Mouse (Mus musculus) forebrain, embryonic 10.5 days (tissue): ENCODE data around the gene Cul4b. TPM values are rescaled to one million over a fixed set of nuclear protein-coding genes. Genes with fewer than 3 reads are reported as not detected.

Experiments used
- DNase-seq: peaks from one replicate; pipeline ENCODE4 v3.0.0-alpha.2; 2017; ENCODE audit warnings: low spot score; ENCODE audit errors: extremely low spot score
- H3K27ac ChIP-seq: fragments of 300-500 bp; sonication (generic); 2 replicates; pipeline ENCODE4 v1.5.1; 2016; ENCODE audit warnings: mild to moderate bottlenecking
- H3K27me3 ChIP-seq: fragments of 300-500 bp; sonication (generic); 2 replicates; pipeline ENCODE4 v1.6.1; 2016; ENCODE audit warnings: mild to moderate bottlenecking; ENCODE audit not compliant: poor library complexity, severe bottlenecking
- H3K36me3 ChIP-seq: fragments of 300-500 bp; sonication (generic); replicated peaks from 2 replicates; pipeline ENCODE4 v1.6.1; 2016; ENCODE audit warnings: mild to moderate bottlenecking, moderate library complexity
- H3K4me1 ChIP-seq: fragments of 300-500 bp; sonication (generic); 2 replicates; pipeline ENCODE4 v1.6.1; 2016
- H3K4me3 ChIP-seq: fragments of 300-500 bp; sonication (generic); 2 replicates; pipeline ENCODE4 v1.5.1; 2016; ENCODE audit warnings: mild to moderate bottlenecking, moderate library complexity
- H3K9me3 ChIP-seq: fragments of 300-500 bp; sonication (generic); 2 replicates; pipeline ENCODE4 v1.6.1; 2016; ENCODE audit warnings: mild to moderate bottlenecking, moderate library complexity
- WGBS: fragments of 180-500 bp; shearing (Covaris S2); methylation state at CpG from one replicate; pipeline ENCODE4 v1.1.7; 2016; 5-methylcytosine and 5-hydroxymethylcytosine counted together
- polyA plus RNA-seq: library from polyadenylated mRNA; unstranded; fragments of >200 nt; fragmentation: Nextera tagmentation; extraction: Ambion mirVana; gene quantifications from 2 replicates; pipeline ENCODE4 v1.2.1, GENCODE M21; 2016

Cul4b gene
- 47.8 and 52.4 TPM in 2 replicates for polyA plus RNA-seq

- Histone ChIP-seq H3K4me1 (no peaks in the 10 kb centered on the region), H3K27me3 (no peaks in the 10 kb centered on the region), H3K36me3 (no peaks in the 10 kb centered on the region), H3K9me3 (no peaks in the 10 kb centered on the region), H3K27ac (no peak within 1 kb of the TSS), H3K4me3 (no peak within 1 kb of the TSS)
- no peak for DNase-seq
- 91% methylated on average over 15 of the region's 15 CpGs for WGBS
These were observed at the start of gene Cul4b for GRCm38 (mm10) chrX:38576078-38576477. Cul4b (minus strand) TSS chrX:38576196.

- no peaks in the 10 kb centered on the region for H3K4me1 ChIP-seq
- H3K27ac ChIP-seq: peak overlapping the region; percentile 82
- H3K27me3 ChIP-seq: no peaks in the 10 kb centered on the region
- 17% methylated on average over 3 of the region's 3 CpGs for WGBS
- no peaks in the 10 kb centered on the region for H3K9me3 ChIP-seq
- DNase-seq: peak; percentile 14
- 0 out of 2 replicates have a peak, but pooled peaks cover under 1% of the 10 kb centered on the region for H3K36me3 ChIP-seq
- H3K4me3 ChIP-seq: peak overlapping the region; percentile 59
These were observed 25.0 kb upstream of the Cul4b start for GRCm38 (mm10) chrX:38600995-38601369.

- H3K27me3 ChIP-seq: no peaks in the 10 kb centered on the region
- DNase-seq: peak; percentile 74
- H3K36me3 ChIP-seq: no peaks in the 10 kb centered on the region
These were observed 24.4 kb upstream of the Cul4b start, which contains the start of gene Mcts1 for GRCm38 (mm10) chrX:38600177-38600994. Mcts1 (plus strand) TSS chrX:38600578.

GRCm38 (mm10) chrX:38593180-38593889 is 17.3 kb upstream of the Cul4b start:
- H3K4me3 ChIP-seq: no peak overlapping the region
- H3K27ac ChIP-seq: no peak overlapping the region
- no peaks in the 10 kb centered on the region for H3K9me3 ChIP-seq
- no peaks in the 10 kb centered on the region for H3K4me1 ChIP-seq
- H3K27me3 ChIP-seq: no peaks in the 10 kb centered on the region
- no peaks in the 10 kb centered on the region for H3K36me3 ChIP-seq
- no peak for DNase-seq
- 84% methylated on average over 5 of the region's 5 CpGs for WGBS

More at GRCm38 (mm10) chrX:38600177-38600994, 24.4 kb upstream of the Cul4b start, which contains the start of gene Mcts1:
- Histone ChIP-seq H3K4me1 (no peaks in the 10 kb centered on the region), H3K9me3 (no peaks in the 10 kb centered on the region), H3K27ac (peak within 1 kb of the TSS; percentile 82), H3K4me3 (peak within 1 kb of the TSS; percentile 59)
- WGBS: 21% methylated on average over 26 of the region's 26 CpGs

- Histone ChIP-seq H3K27ac (no peak overlapping the region), H3K4me1 (no peaks in the 10 kb centered on the region), H3K9me3 (no peaks in the 10 kb centered on the region), H3K4me3 (no peak overlapping the region), H3K36me3 (no peaks in the 10 kb centered on the region), H3K27me3 (no peaks in the 10 kb centered on the region)
- no peak for DNase-seq
- 84% methylated on average over 3 of the region's 3 CpGs for WGBS
These were observed 15.8 kb upstream of the Cul4b start for GRCm38 (mm10) chrX:38591749-38592148.

- 55% methylated on average over 4 of the region's 4 CpGs for WGBS
- H3K4me1 ChIP-seq: no peaks in the 10 kb centered on the region
- no peak overlapping the region for H3K27ac ChIP-seq
- H3K9me3 ChIP-seq: no peaks in the 10 kb centered on the region
- DNase-seq: no peak
- H3K27me3 ChIP-seq: no peaks in the 10 kb centered on the region
- H3K4me3 ChIP-seq: no peak overlapping the region
- no peaks in the 10 kb centered on the region for H3K36me3 ChIP-seq
These were observed 13.8 kb upstream of the Cul4b start for GRCm38 (mm10) chrX:38589827-38590226.

GRCm38 (mm10) chrX:38583261-38583660 is 7.3 kb upstream of the Cul4b start:
- Histone ChIP-seq H3K27ac (no peak overlapping the region), H3K27me3 (no peaks in the 10 kb centered on the region), H3K9me3 (no peaks in the 10 kb centered on the region), H3K4me3 (no peak overlapping the region), H3K4me1 (no peaks in the 10 kb centered on the region), H3K36me3 (no peaks in the 10 kb centered on the region)
- no peak for DNase-seq

- no peak for DNase-seq
- no peak overlapping the region for H3K27ac ChIP-seq
- WGBS: 100% methylated on average over 1 of the region's 1 CpGs
- no peaks in the 10 kb centered on the region for H3K27me3 ChIP-seq
- no peak overlapping the region for H3K4me3 ChIP-seq
- H3K36me3 ChIP-seq: no peaks in the 10 kb centered on the region
- H3K4me1 ChIP-seq: no peaks in the 10 kb centered on the region
- no peaks in the 10 kb centered on the region for H3K9me3 ChIP-seq
These were observed 5.1 kb upstream of the Cul4b start for GRCm38 (mm10) chrX:38581140-38581539.

- H3K36me3 ChIP-seq: no peaks in the 10 kb centered on the region
- H3K9me3 ChIP-seq: no peaks in the 10 kb centered on the region
- H3K27ac ChIP-seq: no peak overlapping the region
- 79% methylated on average over 6 of the region's 6 CpGs for WGBS
- 0 out of 2 replicates have a peak, but pooled peaks cover 4% of the 10 kb centered on the region for H3K4me1 ChIP-seq
- H3K27me3 ChIP-seq: no peaks in the 10 kb centered on the region
- no peak for DNase-seq
- H3K4me3 ChIP-seq: no peak overlapping the region
These were observed 9.3 kb downstream of the Cul4b start for GRCm38 (mm10) chrX:38566521-38567205.

GRCm38 (mm10) chrX:38565176-38565542 is 10.8 kb downstream of the Cul4b start:
- peak overlapping the region; percentile 60 for H3K4me3 ChIP-seq
- 0 out of 2 replicates have a peak, but pooled peaks cover 4% of the 10 kb centered on the region for H3K4me1 ChIP-seq
- 10% methylated on average over 8 of the region's 8 CpGs for WGBS
- H3K36me3 ChIP-seq: peaks cover 13% of the 10 kb centered on the region
- no peaks in the 10 kb centered on the region for H3K9me3 ChIP-seq
- H3K27me3 ChIP-seq: no peaks in the 10 kb centered on the region
- H3K27ac ChIP-seq: peak overlapping the region; percentile 95
- DNase-seq: no peak

GRCm38 (mm10) chrX:38564542-38565175 is 11.3 kb downstream of the Cul4b start:
- Histone ChIP-seq H3K27me3 (no peaks in the 10 kb centered on the region), H3K27ac (peak overlapping the region; percentile 95), H3K4me3 (peak overlapping the region; percentile 60), H3K36me3 (peaks cover 18% of the 10 kb centered on the region), H3K9me3 (no peaks in the 10 kb centered on the region), H3K4me1 (0 out of 2 replicates have a peak, but pooled peaks cover 4% of the 10 kb centered on the region)
- 28% methylated on average over 43 of the region's 52 CpGs for WGBS
- peak; percentile 82 for DNase-seq

GRCm38 (mm10) chrX:38563941-38564541 is 12.0 kb downstream of the Cul4b start:
- peak overlapping the region; percentile 60 for H3K4me3 ChIP-seq
- no peaks in the 10 kb centered on the region for H3K27me3 ChIP-seq
- H3K9me3 ChIP-seq: no peaks in the 10 kb centered on the region
- WGBS: 22% methylated on average over 14 of the region's 19 CpGs
- H3K36me3 ChIP-seq: peaks cover 23% of the 10 kb centered on the region
- no peak for DNase-seq
- H3K27ac ChIP-seq: peak overlapping the region; percentile 95
- H3K4me1 ChIP-seq: 0 out of 2 replicates have a peak, but pooled peaks cover 4% of the 10 kb centered on the region
